Mouse (Mus musculus) bone marrow macrophage, adult 2 months (primary cell): ENCODE results near the gene Pak2.

Experiments
- CTCF ChIP-seq: IDR thresholded peaks from 2 replicates; pipeline ENCODE4 v1.5.1; 2012; ENCODE audit warnings: low read depth, mild to moderate bottlenecking, low read length, moderate library complexity
- POLR2A ChIP-seq: IDR thresholded peaks from 2 replicates; pipeline ENCODE4 v1.6.1; 2012; ENCODE audit warnings: mild to moderate bottlenecking, low read depth, low read length, borderline replicate concordance

- TF ChIP-seq CTCF (no peak), POLR2A (no peak)
These were observed 20.3 kb downstream of the Pak2 start for GRCm38 (mm10) chr16:32058817-32059216.
